Mouse (Mus musculus) naive thymus-derived CD4-positive, alpha-beta T cell, adult 2 months (primary cell): ENCODE results near the gene Mis12.

ENCODE experiments used
- DNase-seq: peaks from one replicate; pipeline ENCODE4 v3.0.0-alpha.2; 2011; ENCODE audit warnings: low read depth

Mis12 gene

DNA sequence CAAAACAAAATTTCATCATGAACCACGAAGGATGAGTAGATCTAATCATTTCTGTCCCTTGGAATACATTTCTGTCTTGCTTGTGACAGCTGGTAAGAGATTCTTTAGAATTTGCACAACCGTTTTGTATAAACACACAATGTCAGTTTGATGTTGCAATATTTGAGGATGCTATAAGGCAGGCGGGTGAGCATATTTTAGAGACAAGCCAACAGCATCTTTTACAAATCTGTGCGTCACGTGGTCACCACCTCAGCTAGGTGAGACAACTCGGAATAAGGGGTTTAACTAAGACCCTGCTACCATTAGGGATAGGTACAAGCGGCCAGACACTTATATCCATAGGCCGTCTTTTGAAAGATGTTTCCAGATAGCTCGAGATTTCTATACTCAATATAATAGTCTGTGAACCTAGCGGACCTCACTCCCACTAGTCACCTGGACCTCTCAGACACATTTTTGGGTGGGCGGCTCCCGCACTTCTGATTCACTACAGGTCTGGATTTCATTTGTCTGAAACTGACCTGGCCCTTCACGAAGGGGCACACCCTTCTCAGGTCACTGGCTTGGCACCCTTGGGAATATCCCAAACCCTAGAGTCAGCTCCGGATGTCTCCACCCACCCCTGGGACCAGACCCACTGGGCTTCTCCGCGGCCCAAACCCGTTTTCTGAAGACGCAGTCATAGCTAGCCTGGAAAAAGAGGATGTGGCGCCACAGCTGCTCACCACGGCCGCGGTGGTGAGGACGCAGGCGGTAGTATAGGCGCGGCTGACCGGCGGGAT, 803 bp upstream of the Mis12 start:
- DNase-seq = no peak

DNA sequence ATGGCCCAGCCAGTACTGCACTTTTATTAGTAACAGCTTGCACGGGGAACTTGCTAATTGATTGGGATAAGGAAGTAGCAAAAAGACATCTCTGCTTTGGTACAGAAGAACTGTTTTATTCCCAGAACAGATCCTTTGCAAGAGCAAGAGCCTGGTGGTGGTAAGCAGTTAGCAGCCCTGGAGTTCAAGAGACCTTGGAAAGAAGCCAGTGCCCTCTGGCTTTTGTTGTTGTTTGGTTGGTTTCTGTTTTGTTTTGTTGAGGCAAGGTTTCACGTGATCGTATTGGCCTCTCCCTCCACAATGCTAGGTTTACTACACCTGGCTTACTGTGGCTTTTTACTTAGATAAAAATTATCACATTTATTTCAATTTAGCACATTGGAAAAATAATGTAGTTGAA, 8.9 kb downstream of the Mis12 start:
- no peak for DNase-seq

- no peak for DNase-seq
These were observed 10.2 kb downstream of the Mis12 start for GRCm38 (mm10) chr11:71029403-71030118.

DNA sequence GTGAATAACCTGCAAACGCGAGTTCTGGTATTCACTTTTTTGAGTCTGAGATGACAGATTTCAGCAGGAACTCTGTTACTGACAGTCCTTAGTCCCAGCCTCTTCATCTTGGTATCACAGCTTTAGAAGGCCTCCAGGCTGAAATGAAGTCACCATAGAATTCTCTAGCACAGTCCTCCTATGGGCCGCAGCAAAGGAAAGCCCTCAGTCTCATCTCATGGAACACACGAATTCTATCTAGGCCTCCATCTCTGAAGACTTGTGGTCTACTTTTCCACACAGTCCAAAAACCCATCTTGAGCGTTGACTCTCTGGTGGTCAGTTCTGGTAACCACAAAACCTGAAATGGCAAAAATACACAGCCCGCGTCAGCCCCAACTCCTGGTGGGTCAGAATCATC, 12.7 kb downstream of the Mis12 start:
- no peak for DNase-seq

DNA sequence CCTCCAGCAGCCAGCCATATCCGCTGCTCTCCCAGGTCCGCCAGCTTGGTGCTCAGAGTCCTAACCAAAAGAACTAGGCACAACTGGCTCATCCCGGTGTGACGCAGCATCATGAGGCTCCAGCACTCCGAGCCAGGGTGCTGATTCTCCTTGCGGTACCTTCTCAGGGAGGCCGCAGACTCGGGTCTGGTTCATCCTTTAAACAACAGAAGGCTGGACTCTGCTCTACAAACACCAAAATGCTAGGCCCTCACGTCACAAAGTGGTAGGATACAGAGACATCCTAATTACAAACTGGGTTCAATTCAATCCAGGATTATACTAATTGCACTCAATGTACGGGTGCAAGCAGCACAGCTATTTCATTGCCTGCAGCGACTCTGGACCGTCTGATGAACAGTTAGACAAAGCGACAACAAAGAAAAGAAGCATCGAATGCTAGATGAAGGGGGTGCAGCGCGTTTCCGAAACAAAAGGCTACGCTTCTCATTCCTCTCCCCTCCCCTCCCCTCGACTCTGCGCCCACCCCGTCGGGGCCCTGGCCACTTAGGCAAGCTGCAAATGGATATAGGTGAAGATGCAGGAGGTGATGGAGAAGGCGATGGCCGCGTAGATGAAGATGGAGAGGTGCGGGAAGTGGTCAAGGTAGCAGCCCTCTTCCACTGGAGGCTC, 13.2 kb downstream of the Mis12 start:
- DNase-seq = no peak

GRCm38 (mm10) chr11:71033163-71033761, 13.9 kb downstream of the Mis12 start, which contains the start of gene 6330403K07Rik:
Gene 6330403K07Rik, minus strand, starts transcription at chr11:71033513.
- no peak for DNase-seq

DNA sequence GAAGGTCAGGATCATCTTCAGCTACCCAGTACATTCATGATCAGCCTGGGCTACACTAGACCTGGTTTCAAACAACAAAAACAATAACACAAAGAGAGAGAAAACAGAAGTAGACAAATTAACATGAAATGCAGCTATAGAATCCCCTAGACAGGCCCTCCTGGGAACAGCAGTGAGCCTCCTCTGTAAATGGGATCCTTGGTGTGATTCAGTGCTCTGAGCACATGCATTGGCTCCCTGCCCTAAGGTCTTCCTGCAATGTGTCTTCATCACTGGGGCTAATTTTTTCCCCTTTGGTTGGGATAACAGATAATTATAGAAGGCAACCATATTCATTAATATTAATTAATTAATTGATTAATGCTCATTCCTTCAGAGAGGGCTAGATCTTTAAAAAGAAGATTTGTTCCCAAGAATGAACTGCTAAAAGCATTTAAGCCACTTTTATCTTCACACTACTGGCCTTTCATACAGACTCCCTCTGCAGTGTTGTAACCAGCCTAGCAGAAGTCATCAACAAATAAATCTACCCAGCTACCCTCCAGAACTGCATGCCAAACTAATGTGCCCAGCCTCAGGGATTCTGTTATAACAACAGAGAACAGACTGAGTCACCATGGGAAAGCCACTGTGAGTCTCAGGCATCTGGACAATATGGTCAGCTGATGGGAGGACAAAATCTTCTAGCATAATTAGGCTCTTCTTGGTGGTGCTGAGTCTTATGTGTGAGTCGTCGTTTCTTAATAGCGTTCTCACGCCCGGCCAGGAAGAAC, 20.3 kb downstream of the Mis12 start:
- no peak for DNase-seq

DNA sequence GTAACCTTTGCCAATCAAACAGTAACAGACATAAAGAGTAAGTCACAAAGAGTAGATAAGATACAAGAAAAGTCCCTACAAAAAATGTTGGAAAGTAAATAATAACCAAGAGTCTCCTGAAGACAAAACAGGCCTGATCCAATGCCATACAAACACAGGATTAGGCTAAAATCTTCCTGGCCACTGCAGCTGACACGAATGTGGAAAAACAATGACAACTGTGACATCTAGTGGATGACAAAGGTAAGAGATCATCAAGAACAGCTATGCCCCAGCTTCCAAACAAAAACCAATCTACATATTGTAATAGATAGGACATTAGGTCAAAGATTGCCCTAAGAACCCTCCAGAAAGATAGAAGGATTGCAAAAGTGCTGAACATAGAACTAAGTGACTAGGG, 33.1 kb downstream of the Mis12 start:
- peak; percentile 37 for DNase-seq

- DNase-seq = no peak
These were observed 56.9 kb downstream of the Mis12 start for GRCm38 (mm10) chr11:71076342-71076741.
